Mouse (Mus musculus) midbrain, embryonic 10.5 days (tissue): Measurements from ENCODE around the gene Plcb3. TPM values are rescaled to one million over a fixed set of nuclear protein-coding genes. Genes with fewer than 3 reads are reported as not detected.

Experiments
- DNase-seq: peaks from one replicate; pipeline ENCODE4 v3.0.0-alpha.2; 2017; ENCODE audit warnings: low spot score
- H3K27ac ChIP-seq: fragments of 300-500 bp; sonication (generic); replicated peaks from 2 replicates; pipeline ENCODE4 v1.5.1; 2016; ENCODE audit warnings: mild to moderate bottlenecking
- H3K27me3 ChIP-seq: fragments of 300-500 bp; sonication (generic); 2 replicates; pipeline ENCODE4 v1.6.1; 2016; ENCODE audit warnings: low read depth, mild to moderate bottlenecking; ENCODE audit not compliant: poor library complexity, severe bottlenecking
- H3K36me3 ChIP-seq: fragments of 300-500 bp; sonication (generic); 2 replicates; pipeline ENCODE4 v1.6.1; 2016; ENCODE audit warnings: mild to moderate bottlenecking, moderate library complexity
- H3K4me1 ChIP-seq: fragments of 300-500 bp; sonication (generic); 2 replicates; pipeline ENCODE4 v1.6.1; 2016
- H3K4me3 ChIP-seq: fragments of 300-500 bp; sonication (generic); 2 replicates; pipeline ENCODE4 v1.5.1; 2016; ENCODE audit warnings: mild to moderate bottlenecking, moderate library complexity
- H3K9me3 ChIP-seq: fragments of 300-500 bp; sonication (generic); replicated peaks from 2 replicates; pipeline ENCODE4 v1.6.1; 2016; ENCODE audit warnings: mild to moderate bottlenecking
- WGBS: fragments of 180-500 bp; shearing (Covaris S2); methylation state at CpG from one replicate; pipeline ENCODE4 v1.1.7; 2016; 5-methylcytosine and 5-hydroxymethylcytosine counted together
- microRNA-seq: library from miRNA; unstranded; fragments of <30 nt; microRNA quantifications from one replicate; pipeline ENCODE4, GENCODE M21; 2017
- polyA plus RNA-seq: library from polyadenylated mRNA; unstranded; fragments of >200 nt; fragmentation: Nextera tagmentation; extraction: Ambion mirVana; gene quantifications from 2 replicates; pipeline ENCODE4 v1.2.1, GENCODE M21; 2016

Plcb3 gene
- polyA plus RNA-seq, 1 experiment from 2014 or later: 22.4 TPM

- Histone ChIP-seq H3K9me3 (no peaks in the 10 kb centered on the region), H3K4me1 (peaks cover 28% of the 10 kb centered on the region), H3K4me3 (no peak overlapping the region), H3K36me3 (peaks cover 39% of the 10 kb centered on the region), H3K27ac (no peak overlapping the region), H3K27me3 (no peaks in the 10 kb centered on the region)
- WGBS: 85% methylated on average over 3 of the region's 3 CpGs
- no peak for DNase-seq
Observed at GRCm38 (mm10) chr19:6906199-6906598, 70.1 kb downstream of the Plcb3 start.

DNA sequence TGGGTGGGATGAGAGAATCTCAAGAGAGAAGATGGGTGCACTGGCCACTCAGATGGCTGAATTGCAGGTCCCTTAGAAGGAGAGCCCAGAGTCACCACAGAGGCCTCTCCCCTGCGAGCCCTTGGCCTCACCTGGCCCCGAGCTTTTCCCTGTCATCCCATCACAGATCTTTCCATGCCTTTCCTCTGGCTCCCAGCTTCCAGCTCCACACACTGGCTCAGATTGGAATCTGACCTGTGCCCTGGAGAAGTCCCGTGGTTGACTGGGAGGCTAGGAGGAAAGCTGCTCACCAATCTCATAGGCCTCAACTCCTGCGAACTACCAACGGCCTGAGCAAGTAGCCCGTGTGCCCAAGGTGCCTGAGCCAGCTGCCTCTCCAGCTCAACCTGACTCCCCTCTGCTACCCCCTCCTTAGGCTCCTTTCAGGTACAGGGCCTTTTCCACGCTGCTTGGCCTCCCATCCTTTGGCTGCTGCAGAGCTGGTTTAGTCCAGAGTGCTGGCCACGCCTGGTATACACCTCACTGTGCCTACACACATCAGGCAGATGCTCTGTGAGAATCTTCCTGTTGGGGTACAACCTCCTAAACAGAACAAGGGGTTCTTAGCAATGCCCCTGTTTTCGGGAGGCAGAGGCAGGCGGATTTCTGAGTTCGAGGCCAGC lies 70.6 kb downstream of the Plcb3 start:
- 91% methylated on average over 11 of the region's 11 CpGs for WGBS

GRCm38 (mm10) chr19:6904846-6905245 lies 71.4 kb downstream of the Plcb3 start:
- WGBS: 79% methylated on average over 2 of the region's 2 CpGs
- no peaks in the 10 kb centered on the region for H3K27me3 ChIP-seq
- no peak for DNase-seq
- H3K27ac ChIP-seq: no peak overlapping the region
- H3K9me3 ChIP-seq: 0 out of 2 replicates have a peak, but pooled peaks cover 7% of the 10 kb centered on the region
- H3K4me3 ChIP-seq: no peak overlapping the region
- H3K4me1 ChIP-seq: peaks cover 22% of the 10 kb centered on the region
- peaks cover 35% of the 10 kb centered on the region for H3K36me3 ChIP-seq

More for the DNA sequence above, 70.6 kb downstream of the Plcb3 start:
- Histone ChIP-seq H3K27ac (no peak overlapping the region), H3K36me3 (peaks cover 35% of the 10 kb centered on the region), H3K4me1 (peaks cover 24% of the 10 kb centered on the region), H3K4me3 (no peak overlapping the region), H3K9me3 (no peaks in the 10 kb centered on the region), H3K27me3 (no peaks in the 10 kb centered on the region)
- DNase-seq: no peak

GRCm38 (mm10) chr19:6903031-6903430 lies 73.2 kb downstream of the Plcb3 start:
- Histone ChIP-seq H3K27ac (no peak overlapping the region), H3K36me3 (peaks cover 35% of the 10 kb centered on the region), H3K27me3 (no peaks in the 10 kb centered on the region), H3K4me1 (peaks cover 6% of the 10 kb centered on the region), H3K9me3 (0 out of 2 replicates have a peak, but pooled peaks cover 8% of the 10 kb centered on the region), H3K4me3 (no peak overlapping the region)
- no peak for DNase-seq
- 92% methylated on average over 1 of the region's 1 CpGs for WGBS

Small RNAs within 50 kb of the gene (microRNA-seq; reads per million reads assigned to microRNA genes)
- gene Mir6990: 0.90 reads per million

Other genes starting within 250 kb of the Plcb3 start
- 5.0 and 7.9 TPM in 2 replicates for gene Rps6ka4, start 135.8 kb downstream of the Plcb3 start, polyA plus RNA-seq
- 0.33 and 0.57 TPM in 2 replicates for gene Ccdc88b, start 118.3 kb downstream of the Plcb3 start, polyA plus RNA-seq
- 150 and 156 TPM in 2 replicates for gene Trmt112, start 66.8 kb downstream of the Plcb3 start, polyA plus RNA-seq
- 169 and 180 TPM in 2 replicates for gene Prdx5, start 66.4 kb downstream of the Plcb3 start, polyA plus RNA-seq
- 8.9 and 9.5 TPM in 2 replicates for gene Esrra, start 54.7 kb downstream of the Plcb3 start, polyA plus RNA-seq
- 0.35 and 0.43 TPM in 2 replicates for gene Catsperz, start 51.1 kb downstream of the Plcb3 start, polyA plus RNA-seq
- gene Kcnk4, start 42.0 kb downstream of the Plcb3 start, polyA plus RNA-seq: 0.11 TPM in 1 of 2 replicates, not detected in the other
- 66.6 and 69.8 TPM in 2 replicates for gene Bad, start 34.6 kb downstream of the Plcb3 start, polyA plus RNA-seq
- 29.5 and 33.9 TPM in 2 replicates for gene Gpr137, start 34.0 kb downstream of the Plcb3 start, polyA plus RNA-seq
- gene Ppp1r14b, start 1.5 kb downstream of the Plcb3 start, polyA plus RNA-seq: 90.8 and 116 TPM in 2 replicates
- gene Fkbp2, start 4.0 kb upstream of the Plcb3 start, polyA plus RNA-seq: 115 and 127 TPM in 2 replicates
- 35.2 and 40.8 TPM in 2 replicates for gene Vegfb, start 11.2 kb upstream of the Plcb3 start, polyA plus RNA-seq
- 20.8 and 23.1 TPM in 2 replicates for gene Dnajc4, start 16.1 kb upstream of the Plcb3 start, polyA plus RNA-seq
- gene Nudt22, start 19.6 kb upstream of the Plcb3 start, polyA plus RNA-seq: 19.1 and 20.3 TPM in 2 replicates
- 9.5 and 11.3 TPM in 2 replicates for gene Trpt1, start 19.7 kb upstream of the Plcb3 start, polyA plus RNA-seq
- 8.5 and 10.3 TPM in 2 replicates for gene Fermt3, start 43.0 kb upstream of the Plcb3 start, polyA plus RNA-seq
- 427 and 470 TPM in 2 replicates for gene Stip1, start 63.5 kb upstream of the Plcb3 start, polyA plus RNA-seq
- 2.2 and 2.9 TPM in 2 replicates for gene Macrod1, start 80.3 kb upstream of the Plcb3 start, polyA plus RNA-seq
- gene Flrt1, start 129.3 kb upstream of the Plcb3 start, polyA plus RNA-seq: 6.0 and 7.5 TPM in 2 replicates
- 274 and 293 TPM in 2 replicates for gene Otub1, start 229.8 kb upstream of the Plcb3 start, polyA plus RNA-seq
- 895 and 900 TPM in 2 replicates for gene Cox8a, start 241.1 kb upstream of the Plcb3 start, polyA plus RNA-seq